Mouse (Mus musculus): ENCODE measurements around the gene Themis2.

DNA sequence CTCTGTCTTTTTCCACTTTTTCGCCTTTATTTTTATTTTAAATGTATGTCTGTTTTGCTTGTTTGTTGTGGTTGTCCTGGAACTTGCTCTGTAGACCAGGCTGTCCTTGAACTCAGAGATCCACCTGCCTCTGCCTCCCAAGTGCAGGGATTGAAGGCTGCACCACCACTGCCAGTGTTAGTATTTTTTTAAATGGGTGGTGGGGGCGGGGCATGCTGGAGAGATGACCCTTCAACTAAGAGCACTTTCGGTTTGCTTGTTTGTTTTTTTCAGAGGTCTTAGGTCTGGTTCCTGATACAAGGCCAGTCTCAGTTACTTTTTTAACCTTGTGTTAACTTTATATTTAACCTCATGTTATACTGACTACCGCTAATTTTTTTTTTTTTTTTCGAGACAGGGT is 9.0 kb upstream of the Themis2 start:
- TF ChIP-seq TAL1 (IDR thresholded peaks at IDR 0.05; ENCODE audit: low read length) (no peak), GATA1 (IDR thresholded peaks at IDR 0.05; ENCODE audit: low read length) (no peak)

Measured in erythroblast, embryonic 14.5 days (primary cell).